Mouse (Mus musculus) mammary gland, adult 2 months (tissue): Measurements from ENCODE around the gene Zfp846. TPM values are rescaled to one million over a fixed set of nuclear protein-coding genes. Genes with fewer than 3 reads are reported as not detected.

Source experiments
- polyA plus RNA-seq: library from polyadenylated mRNA; depleted of rRNA; stranded (reverse); fragments of >200 nt; gene quantifications from 2 replicates; pipeline ENCODE4 v1.2.3, GENCODE M21; 2012; ENCODE audit warnings: low replicate concordance; rRNA removed

Zfp846 gene
- polyA plus RNA-seq, result 2.2 and 2.7 TPM in 2 replicates

DNA sequence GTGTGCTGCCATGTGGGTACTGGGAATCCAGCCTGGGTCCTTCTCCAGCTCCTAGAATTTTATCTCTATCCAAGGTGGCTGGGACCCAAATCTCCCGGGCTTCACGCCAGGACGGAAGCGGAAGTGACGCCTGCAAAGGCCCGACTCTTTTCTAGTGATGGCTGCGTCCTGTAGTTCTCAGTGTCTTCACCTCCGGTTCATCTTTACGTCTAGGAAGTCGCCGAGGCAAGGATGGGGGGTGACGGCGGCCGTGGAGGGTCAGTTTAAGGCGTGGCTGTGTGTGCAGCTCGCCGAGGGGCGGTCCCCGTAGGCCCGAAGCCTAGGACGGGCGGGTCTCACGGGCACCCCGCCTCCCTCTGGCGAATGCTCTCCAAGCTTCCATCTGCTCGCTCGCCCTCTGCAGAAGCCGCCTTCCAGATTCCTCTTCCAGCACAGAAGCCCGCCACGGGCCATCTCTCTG is at the start of gene Zfp846:
Gene Zfp846 (plus strand): TSS at position 117 of the 460 bp plus-strand sequence.

DNA sequence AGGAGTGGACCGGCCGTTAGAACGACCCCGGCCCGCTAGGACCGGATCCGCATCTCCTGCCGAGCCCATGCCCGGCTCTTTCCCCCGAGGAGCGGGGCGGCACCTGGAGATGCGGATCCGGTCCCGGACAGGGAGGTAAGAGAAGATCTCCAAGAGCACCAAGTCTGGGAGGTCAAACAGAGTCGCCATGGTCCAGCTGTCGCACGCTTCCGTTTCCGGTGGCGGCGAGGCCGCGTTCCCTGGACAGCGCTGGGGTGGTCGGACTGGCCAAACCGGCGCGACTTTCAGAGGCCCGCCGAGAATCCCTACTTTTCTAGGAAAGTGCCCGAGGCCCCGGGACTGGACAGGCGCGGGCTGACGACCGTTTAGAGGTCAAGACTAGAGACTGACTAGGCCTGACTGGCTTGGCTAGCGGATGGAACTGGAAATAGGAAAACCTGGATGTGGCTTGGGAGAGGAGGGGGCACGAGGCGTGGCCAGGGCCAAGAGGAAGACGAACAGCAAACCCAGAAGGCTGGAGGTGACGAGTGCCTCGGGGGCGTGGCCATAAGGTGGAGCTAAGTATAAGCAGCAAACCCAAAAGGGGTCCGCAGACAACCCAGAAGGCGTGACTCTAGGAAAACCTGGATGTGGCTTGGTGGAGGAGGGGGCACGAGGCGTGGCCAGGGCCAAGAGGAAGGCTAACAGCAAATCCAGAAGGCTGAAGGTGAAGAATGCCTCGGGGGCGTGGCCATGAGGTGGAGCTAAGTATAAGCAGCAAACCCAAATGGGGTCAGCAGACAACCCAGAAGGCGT is 61.2 kb downstream of the Zfp846 start, which contains the start of gene Ubl5:
Gene Ubl5 (plus strand): TSS at position 778 of the 795 bp plus-strand sequence.

DNA sequence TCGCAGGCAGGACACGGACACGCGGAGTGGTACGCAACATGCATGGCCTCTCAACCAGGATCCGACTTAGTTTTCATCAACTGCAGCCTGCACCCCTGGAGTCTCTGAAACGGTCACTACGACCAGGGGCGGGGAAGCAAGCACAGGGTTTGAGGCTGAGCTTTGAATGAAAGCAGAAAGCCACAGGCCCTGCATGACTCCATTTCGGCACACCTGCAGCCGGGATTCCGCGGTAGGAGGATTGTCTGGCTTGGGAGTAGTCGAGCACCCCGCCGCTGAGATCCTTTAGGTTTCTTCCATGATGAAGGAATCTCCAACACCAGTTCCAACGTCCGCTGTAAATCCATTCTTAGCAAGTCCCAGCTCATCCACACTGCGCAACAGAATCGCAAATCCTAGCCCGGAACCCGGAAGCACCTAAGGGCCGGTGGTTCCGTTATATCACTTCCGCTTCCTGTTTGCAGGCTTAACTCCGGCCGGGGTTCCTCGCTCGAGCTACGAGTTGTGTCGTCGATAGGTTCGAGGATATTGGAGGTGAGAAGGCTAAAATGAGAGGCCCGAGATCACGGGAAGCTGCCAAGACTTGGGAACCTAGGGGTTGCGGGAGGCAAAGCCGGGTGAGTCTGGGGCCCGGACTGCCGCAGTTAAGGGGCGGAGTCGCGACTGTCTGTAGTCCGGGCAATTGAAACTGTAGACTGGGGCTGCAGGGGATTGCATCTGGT is 63.4 kb downstream of the Zfp846 start, which contains the start of gene Fbxl12:
Gene Fbxl12 (minus strand): TSS at position 408 of the 722 bp plus-strand sequence.

DNA sequence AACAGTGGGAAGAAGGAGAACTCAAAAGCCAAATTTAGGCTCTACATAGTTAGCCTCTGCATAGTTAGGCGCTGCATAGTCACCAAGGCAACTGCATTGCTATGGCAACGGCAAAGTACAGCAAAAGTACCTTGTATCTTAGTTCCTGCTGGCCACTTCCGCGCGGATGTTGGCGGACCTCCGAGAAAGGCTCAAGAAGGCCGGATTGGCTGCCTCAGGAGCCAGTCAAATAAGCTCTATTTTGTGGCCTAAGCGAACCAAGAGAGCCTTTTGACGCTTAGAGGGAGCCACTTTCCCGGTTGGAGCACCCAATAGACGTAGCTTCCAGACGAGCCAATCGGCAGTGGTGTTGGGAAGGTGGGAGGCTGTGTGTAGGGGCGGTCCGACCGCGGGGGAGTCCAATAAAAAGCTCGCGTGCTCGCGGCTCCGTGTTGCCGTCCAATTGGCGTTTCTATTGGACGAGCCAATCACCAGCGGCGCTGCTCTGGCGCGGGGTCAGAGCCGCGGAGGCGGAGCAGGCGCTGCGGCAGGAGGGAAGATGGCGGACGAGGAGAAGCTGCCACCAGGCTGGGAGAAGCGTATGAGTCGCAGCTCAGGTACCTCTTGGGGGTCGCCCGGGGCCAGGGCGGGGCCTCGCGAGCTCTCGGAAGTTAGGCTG is 70.6 kb downstream of the Zfp846 start, which contains the start of gene Pin1:
Gene Pin1 (plus strand): TSS at position 494 of the 658 bp plus-strand sequence.

Other genes with a start within 250 kb of the Zfp846 start
- not detected in 2 replicates for gene Olfr18, start 245.2 kb upstream of the Zfp846 start, polyA plus RNA-seq
- 2.2 and 8.0 TPM in 2 replicates for gene Zfp560, start 196.1 kb upstream of the Zfp846 start, polyA plus RNA-seq
- 1.2 and 3.2 TPM in 2 replicates for gene Zfp26, start 121.1 kb upstream of the Zfp846 start, polyA plus RNA-seq
- 3.2 and 9.4 TPM in 2 replicates for gene Zfp426, start 88.5 kb upstream of the Zfp846 start, polyA plus RNA-seq
- 2.8 and 8.3 TPM in 2 replicates for gene Zfp266, start 59.9 kb upstream of the Zfp846 start, polyA plus RNA-seq
- 105 and 165 TPM in 2 replicates for gene Ubl5, start 61.6 kb downstream of the Zfp846 start, polyA plus RNA-seq
- 41.6 and 91.3 TPM in 2 replicates for gene Fbxl12, start 63.5 kb downstream of the Zfp846 start, polyA plus RNA-seq
- gene Pin1, start 70.8 kb downstream of the Zfp846 start, polyA plus RNA-seq, result 16.0 and 19.1 TPM in 2 replicates
- 6.7 and 8.1 TPM in 2 replicates for gene Olfm2, start 165.1 kb downstream of the Zfp846 start, polyA plus RNA-seq
- 78.0 and 82.3 TPM in 2 replicates for gene Col5a3, start 233.8 kb downstream of the Zfp846 start, polyA plus RNA-seq
- not detected in 2 replicates for gene Rdh8, start 237.2 kb downstream of the Zfp846 start, polyA plus RNA-seq